Mouse (Mus musculus): ENCODE data around the gene C6. TPM values are rescaled to one million over a fixed set of nuclear protein-coding genes. Genes with fewer than 3 reads are reported as not detected.

C6 gene
- total RNA-seq, 2 experiments from 2014 or later: not detected

Other genes starting within 250 kb of the C6 start
- gene Mroh2b, start 171.6 kb downstream of the C6 start, total RNA-seq (2021): not detected